Mouse (Mus musculus) myocyte (in vitro differentiated cells): Measurements from ENCODE around the gene Olfr690.

ENCODE experiments used
- CEBPB ChIP-seq: IDR thresholded peaks from 2 replicates; pipeline ENCODE4 v1.6.1; 2011; ENCODE audit warnings: mild to moderate bottlenecking, moderate library complexity; ENCODE audit not compliant: poor library complexity, insufficient read depth, severe bottlenecking
- E2F4 ChIP-seq: IDR thresholded peaks from one replicate; pipeline ENCODE4 v1.6.1; 2011; ENCODE audit warnings: mild to moderate bottlenecking, control low read depth, moderate library complexity; ENCODE audit not compliant: insufficient read depth
- MAX ChIP-seq: IDR thresholded peaks from one replicate; pipeline ENCODE4 v1.6.1; 2011; ENCODE audit warnings: low read depth, mild to moderate bottlenecking, control low read depth
- MYOD1 ChIP-seq, 3 experiments: IDR thresholded peaks; one replicate each; pipeline ENCODE4 v1.6.1; 2011; ENCODE audit warnings: control low read depth in 2 of 3, low read depth in 2 of 3, mild to moderate bottlenecking in 2 of 3, moderate library complexity in 1 of 3; ENCODE audit not compliant: insufficient read length in 2 of 3, control insufficient read depth in 1 of 3
- MYOG ChIP-seq, 3 experiments: IDR thresholded peaks; one replicate each; pipeline ENCODE4 v1.6.1; 2011; ENCODE audit warnings: control low read depth in 2 of 3, low read depth in 2 of 3, mild to moderate bottlenecking in 2 of 3; ENCODE audit not compliant: insufficient read length in 2 of 3, control insufficient read depth in 1 of 3, insufficient read depth in 1 of 3
- POLR2A ChIP-seq: IDR thresholded peaks from one replicate; pipeline ENCODE4 v1.6.1; 2011; ENCODE audit warnings: low read depth, mild to moderate bottlenecking, control low read depth, moderate library complexity; ENCODE audit not compliant: insufficient read length
- POLR2AphosphoS2 ChIP-seq: IDR thresholded peaks from one replicate; pipeline ENCODE4 v1.6.1; 2011; ENCODE audit warnings: low read depth, control low read depth; ENCODE audit not compliant: insufficient read length
- SRF ChIP-seq: IDR thresholded peaks from one replicate; pipeline ENCODE4 v1.6.1; 2011; ENCODE audit warnings: low read depth; ENCODE audit not compliant: control insufficient read depth, insufficient read length
- TCF12 ChIP-seq: IDR thresholded peaks from one replicate; pipeline ENCODE4 v1.6.1; 2011; ENCODE audit warnings: mild to moderate bottlenecking, control low read depth; ENCODE audit not compliant: poor library complexity, insufficient read depth, severe bottlenecking
- TCF3 ChIP-seq: IDR thresholded peaks from one replicate; pipeline ENCODE4 v1.6.1; 2011; ENCODE audit warnings: low read depth, control low read depth; ENCODE audit not compliant: insufficient read length
- USF1 ChIP-seq: IDR thresholded peaks from one replicate; pipeline ENCODE4 v1.6.1; 2011; ENCODE audit warnings: low read depth, mild to moderate bottlenecking, control low read depth, moderate library complexity

DNA sequence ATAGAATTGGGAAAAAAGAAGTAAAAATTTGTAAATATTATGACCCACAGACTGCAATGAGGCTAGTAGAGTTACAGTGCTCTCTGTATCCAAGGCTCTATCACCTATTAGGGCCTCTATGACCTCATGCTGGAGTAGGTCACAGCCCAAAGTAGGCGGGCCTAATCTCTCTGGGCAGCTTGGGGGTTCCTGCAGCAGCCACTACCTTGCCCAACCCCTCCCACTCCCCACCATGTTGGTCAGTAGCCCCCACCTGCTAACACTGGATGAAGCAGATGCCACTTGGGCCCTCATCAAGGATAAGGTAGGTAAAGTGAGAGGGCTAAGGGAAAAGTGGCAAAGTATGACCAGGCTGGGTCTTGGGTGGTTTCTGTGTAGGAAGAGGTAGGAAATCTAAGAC lies 41.0 kb upstream of the Olfr690 start, which contains the start of gene Gm5901:
- TF ChIP-seq MAX (no peak), POLR2A (no peak), USF1 (no peak), POLR2AphosphoS2 (no peak), E2F4 (no peak), SRF (no peak), MYOG (IDR thresholded peaks at IDR 0.05; ENCODE audit: control insufficient read depth in 1 of 3, insufficient read depth in 1 of 3, insufficient read length in 2 of 3, low read depth in 2 of 3) (no peak), TCF12 (no peak), MYOD1 (IDR thresholded peaks at IDR 0.05; ENCODE audit: control insufficient read depth in 1 of 3, insufficient read length in 2 of 3, low read depth in 2 of 3) (no peak), CEBPB (no peak), TCF3 (no peak)
